Mouse (Mus musculus): ENCODE data around the gene Cypt15. TPM values are rescaled to one million over a fixed set of nuclear protein-coding genes. Genes with fewer than 3 reads are reported as not detected.

Cypt15 gene
- polyA plus RNA-seq (2012; ENCODE audit: low replicate concordance), result not detected in 2 replicates

GRCm38 (mm10) chrX:39345967-39346366 lies at the start of gene Cypt15:
Cypt15 (plus strand) TSS chrX:39346267.

Data from leukemia stem cell, adult 10-12 weeks (primary cell).